Mouse (Mus musculus) cortical plate, adult 2 months (tissue): Measurements from ENCODE around the gene Rab11fip2. TPM values are rescaled to one million over a fixed set of nuclear protein-coding genes. Genes with fewer than 3 reads are reported as not detected.

ENCODE experiments used
- H3K27ac ChIP-seq: fragments of 200-500 bp; 2 replicates; pipeline ENCODE4 v1.5.1; 2012; ENCODE audit warnings: low read length, control low read depth, inconsistent platforms; ENCODE audit not compliant: insufficient read depth
- H3K4me1 ChIP-seq: fragments of 200-500 bp; 2 replicates; pipeline ENCODE4 v1.6.1; 2011; ENCODE audit warnings: low read length; ENCODE audit not compliant: control insufficient read depth, insufficient read depth
- H3K4me3 ChIP-seq: fragments of 200-500 bp; 2 replicates; pipeline ENCODE4 v1.5.1; 2011; ENCODE audit warnings: mild to moderate bottlenecking, low read length, control low read depth; ENCODE audit not compliant: insufficient read depth
- CTCF ChIP-seq: fragments of 200-500 bp; IDR thresholded peaks from 2 replicates; pipeline ENCODE4 v1.5.1; 2011; ENCODE audit warnings: mild to moderate bottlenecking, control low read depth, low read length; ENCODE audit not compliant: insufficient read depth; ENCODE audit errors: extremely low read depth
- POLR2A ChIP-seq: fragments of 200-500 bp; IDR thresholded peaks from 2 replicates; pipeline ENCODE4 v1.6.1; 2011; ENCODE audit warnings: mild to moderate bottlenecking, low read length, control low read depth; ENCODE audit not compliant: insufficient read depth; ENCODE audit errors: extremely low read depth
- polyA plus RNA-seq: library from polyadenylated mRNA; depleted of rRNA; stranded (reverse); fragments of >200 nt; gene quantifications from 2 replicates; pipeline ENCODE4 v1.2.3, GENCODE M21; 2012

Gene Rab11fip2
- polyA plus RNA-seq, 1 experiment = 32.7 TPM

DNA sequence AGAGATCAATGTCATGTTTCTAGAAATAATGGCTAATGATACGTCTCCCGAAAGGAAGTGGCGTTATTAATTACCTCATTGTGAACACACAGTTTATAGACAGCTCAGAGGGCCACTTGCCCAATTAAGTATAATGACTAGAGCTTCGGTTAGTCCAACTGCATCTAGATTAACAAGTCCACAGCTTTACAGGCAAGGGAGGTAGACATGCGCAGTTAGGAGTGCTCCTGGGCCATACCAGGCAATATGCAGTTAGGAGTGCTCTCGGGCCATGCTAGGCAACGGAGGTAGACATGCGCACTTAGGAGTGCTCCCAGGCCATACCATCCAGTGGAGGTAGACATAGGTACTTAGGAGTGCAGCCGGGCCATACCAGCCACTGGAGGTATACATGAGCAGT is 76.8 kb downstream of the Rab11fip2 start:
- no peak for TF ChIP-seq CTCF
- TF ChIP-seq POLR2A = no peak

DNA sequence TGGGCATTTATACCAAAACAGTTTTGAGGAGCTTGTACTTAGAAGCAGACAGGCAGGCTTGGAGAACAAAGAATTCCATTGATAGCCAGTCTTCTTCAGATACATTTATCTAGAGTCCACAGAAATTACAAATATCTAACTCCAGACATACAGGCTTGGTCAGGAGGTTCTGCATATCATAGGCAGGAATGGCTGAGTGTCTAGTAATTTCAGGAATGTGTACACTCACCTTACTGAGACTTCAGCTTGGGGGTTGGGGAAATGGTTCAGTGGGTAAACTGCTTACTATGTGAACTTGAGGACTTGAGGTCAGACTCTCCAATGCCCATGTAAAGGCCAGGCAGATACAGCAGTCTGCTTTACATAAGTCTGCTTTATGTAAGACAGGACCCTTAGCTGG is 81.0 kb downstream of the Rab11fip2 start:
- H3K4me3 ChIP-seq = no peak overlapping the region
- no peak overlapping the region for H3K27ac ChIP-seq
- H3K4me1 ChIP-seq = no peaks in the 10 kb centered on the region
- no peak for TF ChIP-seq CTCF
- no peak for TF ChIP-seq POLR2A

More for the DNA sequence above, 76.8 kb downstream of the Rab11fip2 start:
- Histone ChIP-seq H3K4me3 (no peak overlapping the region), H3K27ac (no peak overlapping the region), H3K4me1 (no peaks in the 10 kb centered on the region)

DNA sequence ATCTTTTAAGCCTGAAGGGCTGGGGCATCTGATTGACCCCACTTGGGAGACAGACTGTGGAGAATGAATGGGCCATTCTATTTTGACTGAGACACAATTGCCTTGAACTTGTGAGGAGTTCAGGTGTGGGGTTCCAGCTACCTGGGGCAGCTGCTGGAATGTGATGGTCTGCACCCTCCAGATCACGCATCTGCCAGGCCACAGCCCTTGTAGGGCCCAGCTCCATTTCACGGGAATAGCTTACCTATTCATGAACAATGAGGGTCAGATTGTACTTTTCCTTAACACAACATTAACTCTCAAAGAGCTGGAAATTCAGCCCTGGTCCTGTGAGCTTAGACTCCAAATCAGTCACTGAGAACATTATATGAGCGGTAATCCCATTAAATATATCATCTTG is 82.7 kb downstream of the Rab11fip2 start:
- TF ChIP-seq POLR2A (no peak), CTCF (no peak)
- Histone ChIP-seq H3K4me1 (no peaks in the 10 kb centered on the region), H3K27ac (no peak overlapping the region)

DNA sequence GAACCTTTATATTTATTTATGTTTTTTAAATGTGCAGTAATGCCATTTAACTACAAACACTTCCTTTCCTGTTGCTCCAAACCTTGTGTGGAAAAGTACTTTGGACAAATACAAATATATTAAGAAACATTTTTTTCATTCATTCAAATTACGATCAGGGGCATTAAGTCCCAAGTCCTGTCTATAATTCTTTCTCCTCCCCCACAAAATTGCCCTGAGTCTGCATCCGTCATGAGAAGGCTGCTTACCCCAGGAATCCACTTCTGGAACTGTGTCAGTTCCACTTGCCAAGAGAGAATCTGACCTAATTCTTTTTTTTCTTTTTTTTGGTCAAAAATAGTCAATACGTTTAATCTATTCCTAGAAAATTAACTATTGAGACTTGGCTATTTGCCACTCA is 90.4 kb downstream of the Rab11fip2 start:
- Histone ChIP-seq H3K4me1 (no peaks in the 10 kb centered on the region), H3K27ac (no peak overlapping the region), H3K4me3 (no peak overlapping the region)
- no peak for TF ChIP-seq POLR2A
- no peak for TF ChIP-seq CTCF

More for the DNA sequence above, 82.7 kb downstream of the Rab11fip2 start:
- no peak overlapping the region for H3K4me3 ChIP-seq
